Mouse (Mus musculus): ENCODE results near the gene Gm11032. TPM values are rescaled to one million over a fixed set of nuclear protein-coding genes. Genes with fewer than 3 reads are reported as not detected.

Gm11032 gene
- total and polyA plus RNA-seq, 3 experiments, result not detected

DNA sequence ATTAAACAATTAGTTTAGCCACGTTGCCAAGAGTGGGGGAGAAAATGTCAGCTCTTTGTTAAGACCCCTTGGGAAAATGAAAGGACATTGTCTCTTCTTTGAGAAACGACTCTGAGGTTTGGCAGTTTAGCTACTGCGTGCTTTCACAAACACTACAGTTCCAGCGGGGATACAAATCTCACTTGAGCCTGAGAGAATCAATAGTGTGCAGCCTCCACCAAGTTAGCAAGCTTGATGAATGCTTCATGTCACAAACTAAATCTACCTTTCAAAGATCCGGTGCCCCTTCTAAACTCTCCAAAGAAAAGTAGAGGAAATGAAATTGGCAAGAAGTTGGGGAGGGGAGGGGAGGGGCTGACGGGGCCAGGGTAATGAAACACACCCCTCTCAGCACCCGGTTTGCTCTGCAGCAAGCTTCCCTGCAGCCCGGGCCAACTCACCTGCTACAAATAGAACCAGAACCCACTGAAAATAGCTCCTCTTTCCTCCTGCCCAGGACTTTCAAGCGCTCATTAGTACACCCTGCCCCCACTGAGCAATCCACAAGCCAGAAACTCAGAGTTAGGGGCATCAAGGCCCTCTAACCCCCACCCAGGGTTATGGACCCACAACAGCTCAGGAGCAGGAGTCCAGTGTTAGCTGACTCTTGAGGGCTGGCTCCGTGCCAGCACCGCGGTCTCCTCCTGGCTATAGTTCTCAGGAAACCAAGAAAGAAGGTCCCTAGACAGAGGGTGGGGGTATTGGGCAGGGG, 17.0 kb upstream of the Gm11032 start:
- Histone ChIP-seq H3K9me3 (replicated peaks; ENCODE audit: insufficient read depth, low read length) (no peaks in the 10 kb centered on the region), H3K27ac (ENCODE audit: control insufficient read depth, low read depth, low read length) (no peak overlapping the region), H3K9ac (ENCODE audit: control insufficient read depth, low read depth, low read length, poor library complexity, severe bottlenecking) (no peak overlapping the region), H3K4me3 (ENCODE audit: control insufficient read depth in 1 of 2, insufficient read depth in 1 of 2, low read depth in 2 of 2, low read length in 2 of 2) (no peak overlapping the region), H3K27me3 (ENCODE audit: control insufficient read depth in 1 of 2, insufficient read depth in 2 of 2, low read length in 2 of 2) (peaks cover 0 to 6% of the 10 kb centered on the region in 2 experiments; a peak in 3 of 4 replicates), H3K79me2 (ENCODE audit: control insufficient read depth, insufficient read depth, low read length, poor library complexity) (no peaks in the 10 kb centered on the region), H3K36me3 (ENCODE audit: control insufficient read depth in 1 of 2, insufficient read depth in 2 of 2, low read length in 2 of 2) (peaks cover 0 to 17% of the 10 kb centered on the region in 2 experiments; a peak in 2 of 4 replicates), H3K4me1 (ENCODE audit: control insufficient read depth in 1 of 2, insufficient read depth in 2 of 2, low read length in 2 of 2) (peaks cover 14 to 15% of the 10 kb centered on the region in 2 experiments)
- TF ChIP-seq ELF1 (IDR thresholded peaks at IDR 0.05; ENCODE audit: low read depth, low read length), result no peak
- no peak for TF ChIP-seq JUND (IDR thresholded peaks at IDR 0.05; ENCODE audit: low read depth, low read length)
- no peak for DNase-seq (ENCODE audit: low read depth, low spot score)

DNA sequence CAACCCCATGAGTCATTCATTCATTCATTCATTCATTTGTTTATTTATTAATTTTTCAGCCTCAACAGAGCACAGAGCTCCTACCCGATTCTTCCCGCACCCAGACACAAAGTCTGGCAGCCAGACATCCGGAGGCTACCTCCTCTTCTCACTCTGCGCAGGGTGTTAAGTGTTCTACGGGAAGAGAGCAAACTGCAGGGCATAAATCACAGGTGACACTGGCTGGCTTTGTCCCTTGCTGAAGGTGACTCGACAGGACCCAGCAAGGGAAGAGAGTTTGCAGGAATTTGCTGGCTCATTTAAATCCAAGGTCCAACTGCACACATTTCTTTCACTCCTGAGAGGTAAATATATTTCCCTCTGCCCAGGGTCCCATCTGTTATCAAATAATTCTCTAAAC, 15.4 kb upstream of the Gm11032 start:
- Histone ChIP-seq H3K9ac (ENCODE audit: control insufficient read depth, low read depth, low read length, poor library complexity, severe bottlenecking) (no peak overlapping the region), H3K79me2 (ENCODE audit: control insufficient read depth, insufficient read depth, low read length, poor library complexity) (no peaks in the 10 kb centered on the region), H3K9me3 (replicated peaks; ENCODE audit: insufficient read depth, low read length) (no peaks in the 10 kb centered on the region), H3K4me3 (ENCODE audit: control insufficient read depth in 1 of 2, insufficient read depth in 1 of 2, low read depth in 2 of 2, low read length in 2 of 2) (no peak overlapping the region), H3K4me1 (ENCODE audit: control insufficient read depth in 1 of 2, insufficient read depth in 2 of 2, low read length in 2 of 2) (peaks cover 11 to 15% of the 10 kb centered on the region in 2 experiments), H3K36me3 (ENCODE audit: control insufficient read depth in 1 of 2, insufficient read depth in 2 of 2, low read length in 2 of 2) (peaks cover 0 to 9% of the 10 kb centered on the region in 2 experiments; a peak in 2 of 4 replicates), H3K27me3 (ENCODE audit: control insufficient read depth in 1 of 2, insufficient read depth in 2 of 2, low read length in 2 of 2) (peaks cover 3 to 12% of the 10 kb centered on the region in 2 experiments; a peak in 3 of 4 replicates), H3K27ac (ENCODE audit: control insufficient read depth, low read depth, low read length) (no peak overlapping the region)
- TF ChIP-seq MEF2A (IDR thresholded peaks at IDR 0.05; ENCODE audit: extremely low read depth, insufficient replicate concordance, low read depth, low read length, poor library complexity, severe bottlenecking), result no peak
- no peak for TF ChIP-seq MYB (IDR thresholded peaks at IDR 0.05; ENCODE audit: low read depth, low read length)
- no peak for TF ChIP-seq GATA1 (IDR thresholded peaks at IDR 0.05; ENCODE audit: low read depth, low read length)
- TF ChIP-seq USF1 (IDR thresholded peaks at IDR 0.05; ENCODE audit: low read depth, low read length), result no peak
- TF ChIP-seq TCF12 (IDR thresholded peaks at IDR 0.05; ENCODE audit: low read depth, low read length), result no peak
- no peak for TF ChIP-seq POLR2A (IDR thresholded peaks at IDR 0.05; ENCODE audit: control insufficient read depth in 1 of 2, insufficient read depth in 1 of 2, low read depth in 1 of 2, low read length in 2 of 2, poor library complexity in 1 of 2)
- no peak for TF ChIP-seq MAZ (IDR thresholded peaks at IDR 0.05; ENCODE audit: low read depth, low read length)
- TF ChIP-seq POLR2AphosphoS2 (IDR thresholded peaks at IDR 0.05; ENCODE audit: low read length), result no peak
- no peak for TF ChIP-seq RCOR1 (IDR thresholded peaks at IDR 0.05; ENCODE audit: low read depth, low read length)
- TF ChIP-seq SMC3 (IDR thresholded peaks at IDR 0.05; ENCODE audit: low read depth, low read length), result no peak
- no peak for TF ChIP-seq EP300 (IDR thresholded peaks at IDR 0.05; ENCODE audit: low read depth in 1 of 2, low read length in 2 of 2)
- no peak for TF ChIP-seq USF2 (IDR thresholded peaks at IDR 0.05; ENCODE audit: borderline replicate concordance in 1 of 2, insufficient read depth in 1 of 2, low read depth in 1 of 2, low read length in 2 of 2)
- DNase-seq (ENCODE audit: low read depth, low spot score), result no peak
